Mouse (Mus musculus) mammary gland, adult 2 months (tissue): ENCODE data around the gene Gm29106. TPM values are rescaled to one million over a fixed set of nuclear protein-coding genes. Genes with fewer than 3 reads are reported as not detected.

Experiments used
- polyA plus RNA-seq: library from polyadenylated mRNA; depleted of rRNA; stranded (reverse); fragments of >200 nt; gene quantifications from 2 replicates; pipeline ENCODE4 v1.2.3, GENCODE M21; 2012; ENCODE audit warnings: low replicate concordance; rRNA removed

Gm29106 gene
- not detected in 2 replicates for polyA plus RNA-seq

DNA sequence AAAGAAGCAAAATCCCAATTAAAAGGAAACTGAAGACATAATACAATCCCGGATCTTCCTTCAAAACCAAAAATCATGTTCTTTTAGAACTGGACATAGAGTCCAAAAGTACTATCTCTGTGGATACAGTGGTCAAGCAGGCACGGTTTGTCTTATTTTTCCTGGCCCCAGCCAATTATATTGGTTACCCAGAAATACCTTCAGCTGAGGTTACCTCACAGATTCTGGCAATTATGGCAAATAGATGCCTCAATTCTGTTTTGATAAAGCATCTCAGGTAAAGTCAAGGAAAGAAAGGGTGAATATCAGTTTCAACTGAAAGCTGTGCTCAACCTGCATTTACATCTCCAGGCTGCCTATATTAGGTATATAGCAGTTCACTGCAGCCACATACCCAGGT, at the start of gene Gm29106:
Gene Gm29106 (plus strand): TSS at position 301 of the 400 bp plus-strand sequence.

Other genes starting within 250 kb of the Gm29106 start
- gene Gm28168, start 248.5 kb upstream of the Gm29106 start, polyA plus RNA-seq: not detected in 2 replicates
- not detected in 2 replicates for gene Gm7145, start 210.6 kb upstream of the Gm29106 start, polyA plus RNA-seq
- gene Tsn, start 135.2 kb downstream of the Gm29106 start, polyA plus RNA-seq: 34.5 and 38.2 TPM in 2 replicates
- gene Nifk, start 145.3 kb downstream of the Gm29106 start, polyA plus RNA-seq: 3.8 and 8.8 TPM in 2 replicates
- 16.7 and 17.1 TPM in 2 replicates for gene Clasp1, start 212.5 kb downstream of the Gm29106 start, polyA plus RNA-seq